Mouse (Mus musculus) midbrain, embryonic 12.5 days (tissue): ENCODE measurements at regions not wholly inside any gene's neighbourhood (a gene's known extent, or its start where the extent isn't known, plus 50 kb on each side); places are given as distances from the start of the nearest gene placed in this dataset.

Source experiments
- ATAC-seq: fragments of 200-750 bp; cut with Nextera tagmentation; 2 replicates; pipeline ENCODE4 v1.8.0; 2017; ENCODE audit warnings: low read depth, moderate TSS enrichment, moderate library complexity; ENCODE audit not compliant: low FRiP score
- H3K27ac ChIP-seq: fragments of 300-500 bp; sonication (generic); replicated peaks from 2 replicates; pipeline ENCODE4 v1.5.1; 2016; ENCODE audit warnings: mild to moderate bottlenecking
- H3K27me3 ChIP-seq: fragments of 300-500 bp; sonication (generic); 2 replicates; pipeline ENCODE4 v1.6.1; 2016; ENCODE audit warnings: mild to moderate bottlenecking
- H3K36me3 ChIP-seq: fragments of 300-500 bp; sonication (generic); 2 replicates; pipeline ENCODE4 v1.6.1; 2016
- H3K4me1 ChIP-seq: fragments of 300-500 bp; sonication (generic); 2 replicates; pipeline ENCODE4 v1.6.1; 2016
- H3K4me2 ChIP-seq: fragments of 300-500 bp; sonication (generic); replicated peaks from 2 replicates; pipeline ENCODE4 v1.6.1; 2016; ENCODE audit warnings: mild to moderate bottlenecking, moderate library complexity
- H3K4me3 ChIP-seq: fragments of 300-500 bp; sonication (generic); 2 replicates; pipeline ENCODE4 v1.5.1; 2016; ENCODE audit warnings: mild to moderate bottlenecking
- H3K9ac ChIP-seq: fragments of 300-500 bp; sonication (generic); replicated peaks from 2 replicates; pipeline ENCODE4 v1.6.1; 2016; ENCODE audit warnings: mild to moderate bottlenecking, moderate library complexity
- H3K9me3 ChIP-seq: fragments of 300-500 bp; sonication (generic); 2 replicates; pipeline ENCODE4 v1.6.1; 2016; ENCODE audit warnings: mild to moderate bottlenecking
- WGBS: fragments of 180-500 bp; shearing (Covaris S2); methylation state at CpG from one replicate; pipeline ENCODE4 v1.1.7; 2016; 5-methylcytosine and 5-hydroxymethylcytosine counted together

- H3K27me3 ChIP-seq = no peaks in the 10 kb centered on the region
- no peak overlapping the region for H3K4me2 ChIP-seq
- H3K4me3 ChIP-seq = no peak overlapping the region
- 34% methylated on average over 4 of the region's 4 CpGs for WGBS
- H3K27ac ChIP-seq = no peak overlapping the region
- no peaks in the 10 kb centered on the region for H3K4me1 ChIP-seq
- ATAC-seq = no peak
- no peaks in the 10 kb centered on the region for H3K9me3 ChIP-seq
- H3K36me3 ChIP-seq = no peaks in the 10 kb centered on the region
- H3K9ac ChIP-seq = no peak overlapping the region
These were observed 894.8 kb upstream of the Jmjd1c start for GRCm38 (mm10) chr10:66201115-66201514.

GRCm38 (mm10) chr10:66228123-66228522 is 867.8 kb upstream of the Jmjd1c start:
- H3K4me1 ChIP-seq = no peaks in the 10 kb centered on the region; the same call in 1 of the 2 replicates
- no peak overlapping the region for H3K27ac ChIP-seq
- H3K36me3 ChIP-seq = no peaks in the 10 kb centered on the region
- H3K4me2 ChIP-seq = no peak overlapping the region
- no peaks in the 10 kb centered on the region for H3K9me3 ChIP-seq
- no peak overlapping the region for H3K4me3 ChIP-seq
- H3K27me3 ChIP-seq = no peaks in the 10 kb centered on the region
- no peak for ATAC-seq
- WGBS = 58% methylated on average over 2 of the region's 2 CpGs
- H3K9ac ChIP-seq = no peak overlapping the region

GRCm38 (mm10) chr10:66234370-66234916 is 861.5 kb upstream of the Jmjd1c start:
- no peaks in the 10 kb centered on the region for H3K36me3 ChIP-seq
- H3K4me2 ChIP-seq = no peak overlapping the region
- H3K4me3 ChIP-seq = no peak overlapping the region
- 83% methylated on average over 2 of the region's 2 CpGs for WGBS
- no peaks in the 10 kb centered on the region for H3K27me3 ChIP-seq
- no peak overlapping the region for H3K9ac ChIP-seq
- no peaks in the 10 kb centered on the region for H3K4me1 ChIP-seq
- H3K27ac ChIP-seq = no peak overlapping the region
- H3K9me3 ChIP-seq = no peaks in the 10 kb centered on the region
- no peak for ATAC-seq

GRCm38 (mm10) chr10:66256377-66256776 is 839.5 kb upstream of the Jmjd1c start:
- Histone ChIP-seq H3K27me3 (no peaks in the 10 kb centered on the region), H3K9me3 (no peaks in the 10 kb centered on the region), H3K4me1 (no peaks in the 10 kb centered on the region), H3K36me3 (no peaks in the 10 kb centered on the region), H3K4me3 (no peak overlapping the region), H3K27ac (peak overlapping the region; percentile 39), H3K9ac (no peak overlapping the region), H3K4me2 (no peak overlapping the region)
- WGBS = 51% methylated on average over 5 of the region's 5 CpGs
- ATAC-seq = peak; percentile 68; the same call in 1 of the 2 replicates

GRCm38 (mm10) chr10:66270647-66271270 is 825.2 kb upstream of the Jmjd1c start:
- Histone ChIP-seq H3K9me3 (no peaks in the 10 kb centered on the region), H3K27ac (no peak overlapping the region), H3K4me1 (no peaks in the 10 kb centered on the region), H3K27me3 (no peaks in the 10 kb centered on the region), H3K36me3 (no peaks in the 10 kb centered on the region), H3K9ac (no peak overlapping the region), H3K4me2 (no peak overlapping the region), H3K4me3 (no peak overlapping the region)
- 67% methylated on average over 4 of the region's 4 CpGs for WGBS
- ATAC-seq = no peak

- 0 out of 2 replicates have a peak, but pooled peaks have one; percentile 27 for ATAC-seq
- no peaks in the 10 kb centered on the region for H3K36me3 ChIP-seq
- no peak overlapping the region for H3K4me3 ChIP-seq
- no peak overlapping the region for H3K27ac ChIP-seq
- H3K4me2 ChIP-seq = no peak overlapping the region
- no peaks in the 10 kb centered on the region for H3K9me3 ChIP-seq
- no peak overlapping the region for H3K9ac ChIP-seq
- H3K27me3 ChIP-seq = no peaks in the 10 kb centered on the region
- WGBS = 63% methylated on average over 4 of the region's 4 CpGs
- no peaks in the 10 kb centered on the region for H3K4me1 ChIP-seq
These were observed 800.3 kb upstream of the Jmjd1c start for GRCm38 (mm10) chr10:66295628-66296027.

- H3K9ac ChIP-seq = no peak overlapping the region
- no peaks in the 10 kb centered on the region for H3K9me3 ChIP-seq
- no peak overlapping the region for H3K4me2 ChIP-seq
- no peak overlapping the region for H3K4me3 ChIP-seq
- H3K4me1 ChIP-seq = no peaks in the 10 kb centered on the region
- no peaks in the 10 kb centered on the region for H3K27me3 ChIP-seq
- H3K36me3 ChIP-seq = no peaks in the 10 kb centered on the region
- 84% methylated on average over 2 of the region's 2 CpGs for WGBS
- no peak for ATAC-seq
- H3K27ac ChIP-seq = no peak overlapping the region
These were observed 792.6 kb upstream of the Jmjd1c start for GRCm38 (mm10) chr10:66303235-66303780.

GRCm38 (mm10) chr10:66304901-66305300 is 791.0 kb upstream of the Jmjd1c start:
- no peak overlapping the region for H3K4me2 ChIP-seq
- no peak overlapping the region for H3K4me3 ChIP-seq
- H3K36me3 ChIP-seq = no peaks in the 10 kb centered on the region
- H3K9me3 ChIP-seq = no peaks in the 10 kb centered on the region
- no peaks in the 10 kb centered on the region for H3K27me3 ChIP-seq
- H3K27ac ChIP-seq = no peak overlapping the region
- no peak for ATAC-seq
- H3K9ac ChIP-seq = no peak overlapping the region
- no peaks in the 10 kb centered on the region for H3K4me1 ChIP-seq

- 46% methylated on average over 3 of the region's 3 CpGs for WGBS
These were observed 764.8 kb upstream of the Jmjd1c start for GRCm38 (mm10) chr10:66331166-66331565.

GRCm38 (mm10) chr10:66337994-66338393 is 757.9 kb upstream of the Jmjd1c start:
- H3K4me2 ChIP-seq = no peak overlapping the region
- no peaks in the 10 kb centered on the region for H3K9me3 ChIP-seq
- no peaks in the 10 kb centered on the region for H3K4me1 ChIP-seq
- no peak overlapping the region for H3K9ac ChIP-seq
- no peak overlapping the region for H3K27ac ChIP-seq
- no peaks in the 10 kb centered on the region for H3K27me3 ChIP-seq
- ATAC-seq = no peak
- no peaks in the 10 kb centered on the region for H3K36me3 ChIP-seq
- 65% methylated on average over 1 of the region's 1 CpGs for WGBS
- H3K4me3 ChIP-seq = no peak overlapping the region

More at GRCm38 (mm10) chr10:66331166-66331565, 764.8 kb upstream of the Jmjd1c start:
- no peak overlapping the region for H3K9ac ChIP-seq
- no peak overlapping the region for H3K4me2 ChIP-seq
- no peaks in the 10 kb centered on the region for H3K4me1 ChIP-seq
- H3K36me3 ChIP-seq = no peaks in the 10 kb centered on the region
- no peaks in the 10 kb centered on the region for H3K9me3 ChIP-seq
- H3K27me3 ChIP-seq = no peaks in the 10 kb centered on the region
- H3K27ac ChIP-seq = no peak overlapping the region
- ATAC-seq = no peak
- no peak overlapping the region for H3K4me3 ChIP-seq

- peak; percentile 34; the same call in 1 of the 2 replicates for ATAC-seq
- H3K27ac ChIP-seq = no peak overlapping the region
- no peak overlapping the region for H3K4me3 ChIP-seq
- no peaks in the 10 kb centered on the region for H3K27me3 ChIP-seq
- H3K4me1 ChIP-seq = no peaks in the 10 kb centered on the region
- H3K4me2 ChIP-seq = no peak overlapping the region
- H3K9me3 ChIP-seq = no peaks in the 10 kb centered on the region
- H3K9ac ChIP-seq = no peak overlapping the region
- 60% methylated on average over 5 of the region's 5 CpGs for WGBS
- no peaks in the 10 kb centered on the region for H3K36me3 ChIP-seq
These were observed 753.0 kb upstream of the Jmjd1c start for GRCm38 (mm10) chr10:66342823-66343350.

GRCm38 (mm10) chr10:66348398-66348797 is 747.5 kb upstream of the Jmjd1c start:
- no peak overlapping the region for H3K27ac ChIP-seq
- H3K9me3 ChIP-seq = no peaks in the 10 kb centered on the region
- WGBS = 64% methylated on average over 3 of the region's 3 CpGs
- no peak for ATAC-seq
- H3K27me3 ChIP-seq = no peaks in the 10 kb centered on the region
- H3K9ac ChIP-seq = no peak overlapping the region
- no peaks in the 10 kb centered on the region for H3K4me1 ChIP-seq
- no peaks in the 10 kb centered on the region for H3K36me3 ChIP-seq
- H3K4me2 ChIP-seq = no peak overlapping the region
- no peak overlapping the region for H3K4me3 ChIP-seq
